Mouse (Mus musculus): ENCODE results near the gene Dab1. TPM values are rescaled to one million over a fixed set of nuclear protein-coding genes. Genes with fewer than 3 reads are reported as not detected.

The Dab1 gene
- polyA plus RNA-seq, 1 experiment from 2014 or later: 22.8 TPM

GRCm38 (mm10) chr4:104746500-104746899, 1127.3 kb downstream of the Dab1 start:
- H3K27me3 ChIP-seq (ENCODE audit: insufficient read depth, low read length): no peaks in the 10 kb centered on the region
- no peak for TF ChIP-seq CTCF (IDR thresholded peaks at IDR 0.05; ENCODE audit: low read depth)
- no peaks in the 10 kb centered on the region for H3K36me3 ChIP-seq (ENCODE audit: insufficient read depth, low read length)
- H3K4me2 ChIP-seq (ENCODE audit: low read length): no peak overlapping the region
- 40% methylated on average over 6 of the region's 6 CpGs for WGBS
- no peak overlapping the region for H3K4me3 ChIP-seq (replicated peaks; ENCODE audit: low read depth, low read length)
- H3K4me1 ChIP-seq (replicated peaks; ENCODE audit: insufficient read depth, low read length): no peaks in the 10 kb centered on the region
- no peak overlapping the region for H3K27ac ChIP-seq
- no peak overlapping the region for H3K9ac ChIP-seq (ENCODE audit: low read depth, low read length)
- DNase-seq (ENCODE audit: low spot score): peak; percentile 44
- no peaks in the 10 kb centered on the region for H3K9me3 ChIP-seq (replicated peaks; ENCODE audit: low read length)
- ATAC-seq (replicated peaks; ENCODE audit: low FRiP score, low read depth): no peak

GRCm38 (mm10) chr4:104754090-104754489, 1134.9 kb downstream of the Dab1 start:
- no peaks in the 10 kb centered on the region for H3K36me3 ChIP-seq (ENCODE audit: insufficient read depth, low read length)
- DNase-seq (ENCODE audit: low spot score): no peak
- H3K4me1 ChIP-seq (replicated peaks; ENCODE audit: insufficient read depth, low read length): no peaks in the 10 kb centered on the region
- no peaks in the 10 kb centered on the region for H3K9me3 ChIP-seq (replicated peaks; ENCODE audit: low read length)
- WGBS: 86% methylated on average over 3 of the region's 3 CpGs
- no peak for TF ChIP-seq CTCF (IDR thresholded peaks at IDR 0.05; ENCODE audit: low read depth)
- H3K27ac ChIP-seq: no peak overlapping the region
- no peak for ATAC-seq (replicated peaks; ENCODE audit: low FRiP score, low read depth)
- H3K4me3 ChIP-seq (replicated peaks; ENCODE audit: low read depth, low read length): no peak overlapping the region
- H3K4me2 ChIP-seq (ENCODE audit: low read length): no peak overlapping the region
- H3K27me3 ChIP-seq (ENCODE audit: insufficient read depth, low read length): no peaks in the 10 kb centered on the region
- H3K9ac ChIP-seq (ENCODE audit: low read depth, low read length): no peak overlapping the region

- Histone ChIP-seq H3K4me1 (replicated peaks; ENCODE audit: insufficient read depth, low read length) (no peaks in the 10 kb centered on the region), H3K9me3 (replicated peaks; ENCODE audit: low read length) (no peaks in the 10 kb centered on the region), H3K36me3 (ENCODE audit: insufficient read depth, low read length) (no peaks in the 10 kb centered on the region), H3K9ac (ENCODE audit: low read depth, low read length) (no peak overlapping the region), H3K27ac (no peak overlapping the region), H3K4me2 (ENCODE audit: low read length) (no peak overlapping the region), H3K4me3 (replicated peaks; ENCODE audit: low read depth, low read length) (no peak overlapping the region), H3K27me3 (ENCODE audit: insufficient read depth, low read length) (no peaks in the 10 kb centered on the region)
- DNase-seq (ENCODE audit: low spot score) (no peak), ATAC-seq (replicated peaks; ENCODE audit: low FRiP score, low read depth) (no peak)
- peak; percentile 8; the same call in 1 of the 2 replicates for TF ChIP-seq CTCF (IDR thresholded peaks at IDR 0.05; ENCODE audit: low read depth)
- WGBS: 68% methylated on average over 13 of the region's 13 CpGs
Observed at GRCm38 (mm10) chr4:104760878-104761624, 1141.9 kb downstream of the Dab1 start.

GRCm38 (mm10) chr4:104766065-104766464, 1146.9 kb downstream of the Dab1 start, which contains the start of gene C8b:
TSS of gene C8b (plus strand) at chr4:104766317.
- WGBS: 95% methylated on average over 8 of the region's 8 CpGs
- ATAC-seq (replicated peaks; ENCODE audit: low FRiP score, low read depth) (no peak), DNase-seq (ENCODE audit: low spot score) (no peak)
- H3K27me3 ChIP-seq (ENCODE audit: insufficient read depth, low read length): no peaks in the 10 kb centered on the region
- H3K36me3 ChIP-seq (ENCODE audit: insufficient read depth, low read length): no peaks in the 10 kb centered on the region
- no peaks in the 10 kb centered on the region for H3K4me1 ChIP-seq (replicated peaks; ENCODE audit: insufficient read depth, low read length)
- H3K27ac ChIP-seq: no peak within 1 kb of the TSS
- no peak within 1 kb of the TSS for H3K4me3 ChIP-seq (replicated peaks; ENCODE audit: low read depth, low read length)
- H3K4me2 ChIP-seq (ENCODE audit: low read length): no peak within 1 kb of the TSS
- no peaks in the 10 kb centered on the region for H3K9me3 ChIP-seq (replicated peaks; ENCODE audit: low read length)
- no peak for TF ChIP-seq CTCF (IDR thresholded peaks at IDR 0.05; ENCODE audit: low read depth)
- no peak within 1 kb of the TSS for H3K9ac ChIP-seq (ENCODE audit: low read depth, low read length)

- no peak for ATAC-seq (replicated peaks; ENCODE audit: low FRiP score, low read depth)
- Histone ChIP-seq H3K4me1 (replicated peaks; ENCODE audit: insufficient read depth, low read length) (no peaks in the 10 kb centered on the region), H3K9ac (ENCODE audit: low read depth, low read length) (no peak overlapping the region), H3K4me3 (replicated peaks; ENCODE audit: low read depth, low read length) (no peak overlapping the region), H3K4me2 (ENCODE audit: low read length) (no peak overlapping the region), H3K27ac (no peak overlapping the region), H3K36me3 (ENCODE audit: insufficient read depth, low read length) (no peaks in the 10 kb centered on the region), H3K9me3 (replicated peaks; ENCODE audit: low read length) (no peaks in the 10 kb centered on the region), H3K27me3 (ENCODE audit: insufficient read depth, low read length) (no peaks in the 10 kb centered on the region)
- DNase-seq (ENCODE audit: low spot score): no peak
- WGBS: 90% methylated on average over 4 of the region's 4 CpGs
- no peak for TF ChIP-seq CTCF (IDR thresholded peaks at IDR 0.05; ENCODE audit: low read depth)
Observed at GRCm38 (mm10) chr4:104768190-104768589, 1149.0 kb downstream of the Dab1 start.

GRCm38 (mm10) chr4:104769602-104770001, 1150.4 kb downstream of the Dab1 start:
- H3K4me1 ChIP-seq (replicated peaks; ENCODE audit: insufficient read depth, low read length): no peaks in the 10 kb centered on the region
- H3K27ac ChIP-seq: no peak overlapping the region
- TF ChIP-seq CTCF (IDR thresholded peaks at IDR 0.05; ENCODE audit: low read depth): no peak
- no peaks in the 10 kb centered on the region for H3K36me3 ChIP-seq (ENCODE audit: insufficient read depth, low read length)
- H3K9me3 ChIP-seq (replicated peaks; ENCODE audit: low read length): no peaks in the 10 kb centered on the region
- no peaks in the 10 kb centered on the region for H3K27me3 ChIP-seq (ENCODE audit: insufficient read depth, low read length)
- ATAC-seq (replicated peaks; ENCODE audit: low FRiP score, low read depth) (no peak), DNase-seq (ENCODE audit: low spot score) (no peak)
- no peak overlapping the region for H3K4me3 ChIP-seq (replicated peaks; ENCODE audit: low read depth, low read length)
- no peak overlapping the region for H3K4me2 ChIP-seq (ENCODE audit: low read length)
- WGBS: 86% methylated on average over 8 of the region's 8 CpGs
- no peak overlapping the region for H3K9ac ChIP-seq (ENCODE audit: low read depth, low read length)

Data from kidney, postnatal 0 days (tissue).